Mouse (Mus musculus) megakaryocyte, embryonic 14.5 days (primary cell): ENCODE measurements around the gene Sertad1. TPM values are rescaled to one million over a fixed set of nuclear protein-coding genes. Genes with fewer than 3 reads are reported as not detected.

Experiments used
- H3K27me3 ChIP-seq: replicated peaks from 2 replicates; pipeline ENCODE3; 2012; ENCODE audit warnings: inconsistent platforms
- H3K36me3 ChIP-seq: replicated peaks from 2 replicates; pipeline ENCODE3; 2012; ENCODE audit warnings: low read length, inconsistent platforms, mixed read lengths
- H3K4me1 ChIP-seq: 2 replicates; pipeline ENCODE4 v1.6.1; 2012; ENCODE audit warnings: inconsistent platforms
- H3K4me3 ChIP-seq: replicated peaks from 2 replicates; pipeline ENCODE3; 2012; ENCODE audit warnings: moderate library complexity, mild to moderate bottlenecking, inconsistent platforms
- H3K9me3 ChIP-seq: 2 replicates; pipeline ENCODE4 v1.6.1; 2012; ENCODE audit warnings: inconsistent platforms
- FLI1 ChIP-seq: IDR thresholded peaks from 2 replicates; pipeline ENCODE4 v1.6.1; 2012; ENCODE audit warnings: low read length, inconsistent platforms, mixed read lengths
- GATA1 ChIP-seq: IDR thresholded peaks from 3 replicates; pipeline ENCODE4 v1.6.1; 2012; ENCODE audit warnings: mixed read lengths, low read length, inconsistent platforms, borderline replicate concordance
- polyA plus RNA-seq: library from polyadenylated mRNA; stranded (reverse); fragments of >175 nt; gene quantifications from 2 replicates; pipeline ENCODE4 v1.2.3, GENCODE M21; 2012; ENCODE audit warnings: low replicate concordance; ENCODE audit not compliant: insufficient read depth

Gene Sertad1
- polyA plus RNA-seq, 1 experiment, result 159 TPM

DNA sequence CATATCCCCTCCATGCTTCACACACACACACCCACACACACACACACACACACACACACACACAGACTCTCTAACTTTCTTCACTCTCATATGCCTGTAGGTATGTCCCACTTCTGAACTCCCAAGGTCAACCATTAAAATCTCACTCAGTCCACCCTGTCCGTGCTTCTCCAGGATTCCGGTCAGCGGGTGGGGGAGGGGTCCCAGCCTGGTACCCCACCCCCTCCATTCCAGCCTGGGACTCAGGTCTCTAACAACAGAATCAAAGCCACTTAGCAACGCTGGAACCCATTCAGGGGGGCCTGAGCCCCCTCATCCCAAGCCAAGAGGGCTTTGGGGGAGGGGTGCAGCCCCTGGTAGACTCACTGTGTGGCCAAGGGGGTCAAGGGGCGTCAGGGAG is 36.3 kb downstream of the Sertad1 start, which contains the start of gene Hipk4:
TSS of gene Hipk4 (plus strand) at position 301 of the 400 bp plus-strand sequence.
- peaks cover 17% of the 10 kb centered on the region for H3K9me3 ChIP-seq
- TF ChIP-seq FLI1 (no peak), GATA1 (no peak)
- H3K4me3 ChIP-seq, result peak within 1 kb of the TSS; percentile 3
- H3K27me3 ChIP-seq, result no peaks in the 10 kb centered on the region
- peaks cover 26% of the 10 kb centered on the region for H3K4me1 ChIP-seq
- H3K36me3 ChIP-seq, result peaks cover 15% of the 10 kb centered on the region

DNA sequence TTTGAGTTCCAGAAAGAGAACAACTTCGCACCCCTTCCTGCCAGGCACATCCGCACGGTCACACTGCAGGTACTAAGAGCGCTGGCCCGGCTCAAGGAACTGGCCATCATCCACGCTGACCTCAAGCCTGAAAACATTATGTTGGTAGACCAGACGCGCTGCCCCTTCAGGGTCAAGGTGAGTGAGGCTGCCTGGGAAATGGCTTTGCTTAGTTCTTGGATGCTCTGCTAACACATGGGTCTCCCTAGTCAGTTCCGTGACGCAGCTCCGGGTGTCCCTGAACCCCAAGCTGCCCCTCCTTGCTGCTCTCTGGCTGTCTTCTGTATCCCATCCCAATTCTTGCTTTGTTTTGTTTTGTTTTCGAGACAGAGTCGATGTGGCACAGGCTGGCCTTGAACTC is 37.1 kb downstream of the Sertad1 start:
- Histone ChIP-seq H3K4me1 (peaks cover 26% of the 10 kb centered on the region), H3K36me3 (peaks cover 15% of the 10 kb centered on the region), H3K27me3 (no peaks in the 10 kb centered on the region), H3K4me3 (no peak overlapping the region), H3K9me3 (peaks cover 15% of the 10 kb centered on the region)
- TF ChIP-seq FLI1 (no peak), GATA1 (no peak)

DNA sequence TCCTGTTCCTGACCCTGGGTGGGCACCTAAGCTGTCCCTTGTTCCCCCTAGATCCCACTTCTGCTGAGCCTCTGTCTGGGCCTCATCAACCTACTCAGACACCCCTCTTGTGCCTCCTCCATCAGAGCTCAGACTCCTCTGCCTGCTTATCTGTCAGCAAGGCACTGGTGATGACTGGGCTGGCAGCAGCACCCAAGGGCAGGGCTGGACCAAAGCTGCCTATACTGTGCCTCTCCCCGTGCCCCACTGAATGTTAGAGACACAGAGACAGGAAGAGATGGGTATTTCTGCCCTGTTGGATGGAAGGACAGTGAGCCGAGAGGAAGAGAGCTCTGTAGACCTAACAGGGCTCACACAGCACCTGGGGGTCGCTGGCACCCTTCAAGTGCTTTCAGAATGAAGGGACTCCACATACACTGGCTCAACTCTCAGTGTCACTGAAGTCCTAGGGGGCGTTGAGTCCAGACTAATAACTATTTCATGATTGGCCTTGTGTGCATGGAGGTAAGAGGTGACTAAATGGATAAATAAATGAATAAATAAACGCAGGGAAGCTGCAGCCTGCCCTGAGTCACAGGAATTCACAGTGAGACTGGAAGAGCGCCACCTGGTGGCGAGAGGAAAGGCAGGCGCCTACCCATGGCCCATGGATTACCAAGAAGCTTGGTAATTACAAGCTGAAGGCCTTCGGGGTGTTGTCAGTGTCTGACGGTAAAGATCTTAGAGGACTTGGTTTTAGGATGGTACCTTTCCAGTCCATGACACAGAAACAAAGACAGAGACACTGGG is 39.5 kb downstream of the Sertad1 start:
- H3K4me3 ChIP-seq, result peak overlapping the region; percentile 68
- peaks cover 16% of the 10 kb centered on the region for H3K4me1 ChIP-seq
- H3K27me3 ChIP-seq, result peaks cover 2% of the 10 kb centered on the region
- H3K36me3 ChIP-seq, result peaks cover 16% of the 10 kb centered on the region
- no peaks in the 10 kb centered on the region for H3K9me3 ChIP-seq
- TF ChIP-seq FLI1 (no peak), GATA1 (no peak)

DNA sequence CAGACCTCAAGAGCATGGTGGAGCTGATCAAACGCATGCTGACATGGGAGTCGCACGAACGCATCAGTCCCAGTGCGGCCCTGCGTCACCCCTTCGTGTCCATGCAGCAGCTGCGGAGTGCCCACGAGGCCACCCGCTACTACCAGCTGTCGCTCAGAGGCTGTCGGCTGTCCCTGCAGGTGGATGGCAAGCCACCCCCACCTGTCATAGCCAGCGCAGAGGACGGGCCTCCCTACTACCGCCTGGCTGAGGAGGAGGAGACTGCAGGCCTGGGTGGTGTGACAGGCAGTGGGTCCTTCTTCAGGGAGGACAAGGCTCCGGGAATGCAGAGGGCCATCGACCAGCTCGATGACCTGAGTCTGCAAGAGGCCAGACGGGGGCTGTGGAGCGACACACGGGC is 42.4 kb downstream of the Sertad1 start:
- H3K4me1 ChIP-seq, result peaks cover 20% of the 10 kb centered on the region
- H3K27me3 ChIP-seq, result peaks cover 2% of the 10 kb centered on the region
- H3K36me3 ChIP-seq, result peaks cover 34% of the 10 kb centered on the region
- H3K4me3 ChIP-seq, result peak overlapping the region; percentile 18
- H3K9me3 ChIP-seq, result no peaks in the 10 kb centered on the region
- TF ChIP-seq GATA1 (no peak), FLI1 (no peak)

DNA sequence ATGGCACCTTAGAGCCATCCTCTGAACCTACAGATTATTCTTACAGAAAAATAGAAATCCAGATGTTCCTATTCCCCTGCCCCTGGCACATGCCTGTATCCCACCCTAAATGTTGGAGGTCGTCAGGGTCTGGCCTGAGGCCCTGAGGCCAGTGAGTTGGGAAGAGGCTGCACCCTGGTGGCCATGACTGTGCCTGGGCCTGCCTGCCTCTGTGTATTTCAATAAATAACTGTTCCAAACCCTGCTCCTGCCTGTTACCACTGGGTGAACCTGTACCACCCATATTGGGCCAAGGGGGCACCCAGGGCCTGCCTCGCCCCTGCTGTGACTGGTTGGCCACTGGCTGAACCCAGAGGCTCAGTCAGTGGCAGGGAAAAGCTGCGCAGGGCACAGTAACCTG is 44.2 kb downstream of the Sertad1 start:
- Histone ChIP-seq H3K9me3 (no peaks in the 10 kb centered on the region), H3K4me3 (no peak overlapping the region), H3K4me1 (peaks cover 23% of the 10 kb centered on the region), H3K27me3 (peaks cover 2% of the 10 kb centered on the region), H3K36me3 (peaks cover 40% of the 10 kb centered on the region)
- TF ChIP-seq GATA1 (no peak), FLI1 (no peak)

DNA sequence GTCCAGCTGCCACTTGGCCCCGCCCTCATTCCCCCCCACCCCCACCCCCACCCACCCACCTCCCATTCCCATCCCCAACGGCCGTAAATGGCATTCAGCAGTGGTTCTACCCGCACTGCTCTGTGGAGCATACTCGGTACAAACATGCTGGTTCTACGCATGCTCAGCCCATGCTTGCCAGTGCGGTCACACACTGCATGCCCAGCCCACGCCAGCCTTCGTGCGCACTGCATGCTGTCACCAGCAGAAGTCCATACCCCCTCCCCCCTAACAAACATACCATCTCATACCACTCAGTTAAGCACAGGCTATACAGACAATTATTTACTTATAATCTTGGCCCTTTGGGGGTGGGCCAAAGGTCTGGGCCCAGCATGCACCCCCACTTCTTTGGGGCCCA is 45.0 kb downstream of the Sertad1 start:
- Histone ChIP-seq H3K36me3 (peaks cover 45% of the 10 kb centered on the region), H3K4me1 (peaks cover 22% of the 10 kb centered on the region), H3K27me3 (peaks cover 2% of the 10 kb centered on the region), H3K9me3 (no peaks in the 10 kb centered on the region), H3K4me3 (no peak overlapping the region)
- TF ChIP-seq FLI1, result no peak

DNA sequence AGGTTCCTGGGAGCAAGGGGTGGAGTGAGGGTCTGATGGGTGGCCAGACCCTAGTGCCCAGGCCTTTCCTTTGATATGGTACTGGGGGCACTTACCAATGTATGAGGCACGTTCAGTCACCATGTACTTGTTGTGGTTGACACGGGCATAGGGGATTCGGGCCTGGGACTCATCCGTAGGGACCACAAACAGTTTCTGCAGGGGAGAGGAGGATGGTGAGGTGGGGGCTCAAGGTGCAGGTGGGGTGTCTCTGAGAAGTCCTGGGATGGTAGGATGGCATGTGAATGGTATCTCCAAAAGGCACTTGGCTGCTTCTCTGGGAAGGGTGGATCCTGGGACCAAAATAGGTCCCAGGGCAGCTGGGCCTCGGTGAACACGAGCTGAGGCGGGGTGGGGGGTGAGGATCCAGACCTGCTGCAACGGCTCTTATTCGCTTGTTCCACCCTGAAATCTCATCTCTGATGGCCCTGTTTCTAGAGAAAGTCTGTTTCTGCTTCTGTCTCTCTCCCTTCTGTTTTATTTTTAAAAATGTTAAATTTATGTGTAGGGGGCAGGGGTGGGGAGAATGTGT is 45.9 kb downstream of the Sertad1 start:
- Histone ChIP-seq H3K36me3 (peaks cover 50% of the 10 kb centered on the region), H3K27me3 (peaks cover 2% of the 10 kb centered on the region), H3K4me1 (peaks cover 22% of the 10 kb centered on the region), H3K9me3 (no peaks in the 10 kb centered on the region), H3K4me3 (no peak overlapping the region)
- TF ChIP-seq FLI1 (no peak), GATA1 (no peak)

DNA sequence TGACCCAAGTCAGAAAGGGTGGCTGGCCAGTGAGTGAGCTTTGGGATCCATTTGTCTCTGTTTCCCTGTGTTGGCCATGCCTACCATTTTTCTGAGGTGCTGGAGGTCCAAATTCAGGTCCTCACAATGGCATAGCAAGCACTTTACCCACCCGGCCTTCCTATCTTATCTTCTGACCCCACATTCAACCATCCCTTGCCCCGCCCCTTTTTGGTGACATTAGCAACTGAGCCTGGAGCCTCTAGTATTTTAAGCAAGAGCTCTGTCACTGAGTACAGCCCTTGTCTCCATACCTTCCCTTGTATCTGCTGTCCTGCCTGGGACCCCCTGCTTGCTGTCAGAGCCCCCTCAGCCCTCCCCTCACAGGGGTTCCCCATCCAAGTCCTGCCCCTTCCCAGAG is 48.7 kb downstream of the Sertad1 start:
- Histone ChIP-seq H3K4me1 (peaks cover 31% of the 10 kb centered on the region), H3K36me3 (peaks cover 57% of the 10 kb centered on the region), H3K9me3 (no peaks in the 10 kb centered on the region), H3K27me3 (peaks cover 5% of the 10 kb centered on the region), H3K4me3 (no peak overlapping the region)
- TF ChIP-seq FLI1, result no peak

DNA sequence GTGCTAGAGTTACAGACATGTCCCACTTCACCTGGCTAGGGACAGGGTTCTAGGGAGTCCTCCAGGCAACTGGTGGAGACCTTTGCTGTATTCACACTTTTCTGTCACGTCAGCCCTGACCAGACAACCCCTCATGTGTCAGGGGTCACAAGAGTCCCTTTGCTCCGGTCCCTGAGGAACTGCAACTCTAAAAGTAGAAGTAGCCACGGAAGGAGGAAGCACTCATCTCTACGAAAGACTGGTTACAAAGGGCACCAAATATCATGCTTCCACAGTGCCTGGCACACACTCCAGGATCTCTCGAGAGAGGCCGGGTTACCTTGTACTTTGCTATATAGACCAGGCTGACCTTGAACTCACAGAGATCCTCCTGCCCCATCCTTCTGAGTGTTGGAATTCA is 49.9 kb downstream of the Sertad1 start:
- no peaks in the 10 kb centered on the region for H3K9me3 ChIP-seq
- H3K4me1 ChIP-seq, result peaks cover 43% of the 10 kb centered on the region
- H3K27me3 ChIP-seq, result peaks cover 5% of the 10 kb centered on the region
- H3K4me3 ChIP-seq, result no peak overlapping the region
- TF ChIP-seq FLI1 (no peak), GATA1 (no peak)
- peaks cover 58% of the 10 kb centered on the region for H3K36me3 ChIP-seq

DNA sequence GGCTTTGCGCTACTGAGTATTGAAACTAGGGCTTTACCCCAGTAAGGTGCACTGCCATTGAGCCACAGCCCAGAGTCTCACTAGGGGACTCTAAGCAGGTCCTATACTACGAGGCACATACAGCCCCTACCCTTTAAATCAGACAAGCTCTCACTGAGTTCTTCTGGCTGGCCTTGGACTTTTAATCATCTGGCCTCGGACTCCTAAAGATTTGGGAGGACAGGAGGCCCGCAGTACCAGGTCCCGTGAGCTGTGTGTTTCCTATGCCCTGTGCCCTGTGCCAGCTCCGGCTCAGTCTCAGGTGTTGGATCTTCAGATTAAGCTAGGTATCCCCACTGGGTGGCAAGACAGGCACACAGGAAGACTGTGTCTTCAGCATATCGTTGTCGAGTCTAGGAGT is 51.3 kb downstream of the Sertad1 start:
- Histone ChIP-seq H3K36me3 (peaks cover 45% of the 10 kb centered on the region), H3K4me1 (peaks cover 54% of the 10 kb centered on the region), H3K4me3 (no peak overlapping the region), H3K9me3 (no peaks in the 10 kb centered on the region), H3K27me3 (peaks cover 5% of the 10 kb centered on the region)
- TF ChIP-seq FLI1 (no peak), GATA1 (no peak)
